Mouse (Mus musculus) bone marrow macrophage, adult 2 months (primary cell): Measurements from ENCODE around the gene Col6a2.

Source experiments
- CTCF ChIP-seq: IDR thresholded peaks from 2 replicates; pipeline ENCODE4 v1.5.1; 2012; ENCODE audit warnings: low read depth, mild to moderate bottlenecking, low read length, moderate library complexity
- POLR2A ChIP-seq: IDR thresholded peaks from 2 replicates; pipeline ENCODE4 v1.6.1; 2012; ENCODE audit warnings: mild to moderate bottlenecking, low read depth, low read length, borderline replicate concordance

GRCm38 (mm10) chr10:76636601-76637000, 13.2 kb upstream of the Col6a2 start:
- TF ChIP-seq POLR2A: no peak
- TF ChIP-seq CTCF: no peak
